Mouse (Mus musculus) megakaryocyte, embryonic 14.5 days (primary cell): ENCODE measurements around the gene Cnbd2.

Experiments used
- FLI1 ChIP-seq: IDR thresholded peaks from 2 replicates; pipeline ENCODE4 v1.6.1; 2012; ENCODE audit warnings: low read length, inconsistent platforms, mixed read lengths
- GATA1 ChIP-seq: IDR thresholded peaks from 3 replicates; pipeline ENCODE4 v1.6.1; 2012; ENCODE audit warnings: mixed read lengths, low read length, inconsistent platforms, borderline replicate concordance

DNA sequence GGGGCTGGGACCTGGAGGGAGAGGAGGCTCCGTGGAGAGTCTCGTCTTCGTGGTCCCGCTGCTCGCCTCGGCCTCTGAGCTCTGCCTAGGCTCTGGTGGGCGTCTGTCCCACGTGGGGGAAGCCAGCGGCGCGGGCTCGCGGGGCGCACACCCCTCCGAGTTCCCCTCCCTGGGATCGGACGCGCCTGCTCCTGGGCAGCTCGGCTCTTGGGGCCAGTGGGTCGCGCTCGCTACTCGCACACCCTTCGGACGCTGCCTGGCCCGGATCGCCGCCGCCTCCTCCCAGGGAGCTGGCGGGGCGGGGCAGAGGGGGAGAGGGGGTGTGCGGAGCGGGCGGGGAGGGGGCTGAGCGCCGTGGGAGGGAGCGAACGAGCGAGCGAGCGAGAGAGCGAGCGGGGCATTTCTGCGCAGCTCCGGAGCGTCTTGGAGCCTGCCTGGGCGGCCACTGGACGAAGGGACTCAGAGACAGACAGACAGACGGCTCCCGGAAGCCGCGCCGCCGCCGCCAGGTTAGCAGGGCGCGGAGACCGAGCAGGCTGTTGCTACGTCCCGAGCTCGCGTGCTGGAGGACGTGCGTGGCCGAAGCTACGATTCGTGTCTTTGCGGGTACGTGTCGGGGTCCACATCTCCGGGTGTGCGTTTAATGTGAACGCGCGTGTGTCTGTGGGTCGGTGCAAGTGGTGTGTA is 108.7 kb downstream of the Cnbd2 start, which contains the start of gene Epb41l1:
- no peak for TF ChIP-seq GATA1
- no peak for TF ChIP-seq FLI1
